Mouse (Mus musculus) 3T3-L1 (cell line): ENCODE measurements around the gene Snx21.

Experiments used
- DNase-seq: peaks from one replicate; pipeline ENCODE4 v3.0.0-alpha.2; 2015; ENCODE audit warnings: low read depth, low spot score

Gene Snx21

DNA sequence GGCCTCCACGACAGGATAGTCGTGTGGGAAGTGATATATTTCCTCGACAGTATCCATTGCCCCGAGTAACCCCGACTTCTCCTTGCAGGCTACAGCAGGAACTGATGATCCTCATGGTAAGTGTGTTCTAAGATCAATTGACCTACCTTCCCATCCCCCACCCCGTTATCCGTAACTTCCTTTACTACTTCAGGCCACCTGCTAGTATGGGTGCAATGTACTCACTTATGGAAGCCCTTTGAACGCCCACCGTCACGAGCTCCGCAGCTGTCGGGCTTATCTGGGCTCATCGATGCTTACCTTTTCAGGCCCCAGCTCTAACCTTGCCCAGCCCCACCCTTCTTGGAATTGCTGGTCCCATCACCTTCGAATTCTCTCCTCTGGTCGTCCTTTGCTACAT, 15.3 kb upstream of the Snx21 start:
- peak; percentile 25 for DNase-seq

DNA sequence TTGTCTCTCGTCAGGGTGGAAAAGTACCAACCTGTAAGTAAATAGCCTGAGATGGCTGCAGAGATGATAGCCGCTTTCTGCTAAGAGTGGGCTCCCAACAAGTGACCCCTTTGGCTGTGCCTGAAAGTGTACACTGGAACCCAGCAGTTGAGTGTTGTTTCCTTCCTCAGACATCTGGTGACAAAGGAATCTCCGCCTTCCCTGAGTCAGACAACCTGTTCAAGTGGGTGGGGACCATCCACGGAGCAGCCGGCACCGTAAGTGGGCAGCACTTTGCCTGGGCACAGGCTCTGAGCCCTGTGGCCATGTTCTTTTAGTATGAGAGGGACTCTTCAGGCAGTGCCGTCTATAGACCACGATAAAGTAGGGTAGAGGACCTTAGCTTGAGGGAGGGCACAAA, 14.5 kb upstream of the Snx21 start:
- DNase-seq = peak; percentile 34

DNA sequence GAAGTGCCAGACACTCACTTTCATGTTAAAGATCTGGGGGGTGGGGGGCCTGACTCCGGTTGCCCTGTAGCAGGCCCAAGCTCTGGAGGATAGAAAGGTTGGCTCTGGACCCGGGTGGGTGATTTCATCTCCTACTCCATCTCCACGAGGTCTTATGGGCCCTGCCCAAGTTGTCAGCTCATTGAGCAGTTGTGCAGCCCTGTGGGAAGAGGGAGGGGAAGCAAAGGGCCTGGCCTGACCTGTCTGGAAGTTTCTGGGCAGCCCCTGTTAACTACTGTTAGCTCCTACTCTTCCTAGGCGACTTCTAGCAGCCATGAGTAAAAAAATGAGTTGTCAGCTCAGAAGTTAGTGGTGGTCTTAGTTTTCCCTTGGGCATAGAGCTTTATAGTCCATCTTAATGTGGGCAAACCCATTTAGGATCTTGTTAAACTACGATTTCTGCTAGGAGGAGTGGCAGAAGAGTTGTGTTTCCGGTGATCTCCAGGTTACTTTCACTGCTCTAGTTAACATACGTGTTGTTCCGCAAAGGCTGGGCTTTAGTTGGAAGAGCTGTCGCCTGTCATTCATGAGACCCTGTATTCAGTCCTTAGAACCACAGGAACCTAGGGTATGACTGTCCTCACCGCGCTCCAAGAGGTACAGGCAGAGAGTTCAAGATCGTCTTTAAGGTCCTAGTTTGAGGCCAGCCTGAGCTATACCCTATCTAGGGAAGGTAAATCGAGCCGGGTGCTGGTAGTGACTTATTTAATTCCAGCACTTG, 12.2 kb upstream of the Snx21 start:
- DNase-seq = no peak

DNA sequence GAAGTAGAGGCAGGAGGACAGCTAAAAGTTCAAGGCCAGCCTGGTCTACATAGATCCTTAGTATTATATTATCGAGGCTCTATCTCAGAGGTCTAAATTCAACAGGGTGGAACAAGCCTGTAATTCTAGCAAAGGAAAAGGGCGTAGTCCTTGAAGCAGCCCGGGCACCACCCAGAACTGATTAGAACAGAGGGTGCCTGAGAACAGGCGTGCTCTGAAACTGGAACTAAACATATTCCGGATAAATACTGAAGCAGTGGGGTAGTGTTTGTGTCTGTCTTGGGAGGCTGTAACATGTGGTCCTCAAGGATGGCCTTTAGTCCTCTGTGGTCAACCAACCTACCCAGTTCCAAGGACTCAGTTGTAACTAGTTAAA, 11.6 kb upstream of the Snx21 start:
- no peak for DNase-seq

DNA sequence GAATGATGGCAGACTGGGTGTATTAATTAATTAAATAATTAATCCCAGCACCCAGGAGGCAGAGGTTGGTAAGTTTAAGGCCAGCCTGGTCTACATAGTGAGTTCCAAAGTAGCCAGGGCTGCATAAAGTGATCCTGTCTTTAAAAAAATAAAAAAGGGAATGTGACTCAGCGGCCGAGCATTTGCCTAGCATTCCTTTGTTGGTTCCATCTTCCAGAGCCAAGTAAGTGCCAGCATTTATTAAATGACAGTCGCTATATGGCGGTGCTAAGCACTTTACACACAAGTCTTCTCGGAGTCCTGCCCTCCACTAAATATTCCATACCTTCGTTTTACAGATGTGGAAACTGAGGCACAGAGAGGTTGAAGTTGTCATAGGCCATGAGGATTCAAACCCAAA, 9.5 kb upstream of the Snx21 start:
- DNase-seq = peak; percentile 87

DNA sequence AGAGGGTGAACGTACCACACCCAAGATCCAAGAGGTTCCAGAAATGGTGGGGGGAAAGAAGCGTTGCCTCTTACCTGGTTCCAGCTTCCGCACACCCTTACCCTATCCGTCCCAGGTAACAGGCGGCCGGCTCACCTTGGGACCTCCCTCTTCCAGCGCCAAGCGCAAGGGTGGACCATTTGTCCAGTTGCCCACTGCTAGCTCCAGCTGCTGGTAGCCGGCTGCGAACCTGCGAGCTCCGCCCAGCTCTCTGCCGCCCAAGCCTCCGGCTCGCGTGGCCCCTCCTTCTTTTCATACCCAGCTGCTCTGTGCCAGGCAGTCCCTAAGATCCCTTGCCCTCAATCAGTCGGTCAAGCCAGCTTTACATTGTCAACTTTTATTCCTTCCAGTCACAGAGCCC, 8.8 kb upstream of the Snx21 start:
- no peak for DNase-seq

DNA sequence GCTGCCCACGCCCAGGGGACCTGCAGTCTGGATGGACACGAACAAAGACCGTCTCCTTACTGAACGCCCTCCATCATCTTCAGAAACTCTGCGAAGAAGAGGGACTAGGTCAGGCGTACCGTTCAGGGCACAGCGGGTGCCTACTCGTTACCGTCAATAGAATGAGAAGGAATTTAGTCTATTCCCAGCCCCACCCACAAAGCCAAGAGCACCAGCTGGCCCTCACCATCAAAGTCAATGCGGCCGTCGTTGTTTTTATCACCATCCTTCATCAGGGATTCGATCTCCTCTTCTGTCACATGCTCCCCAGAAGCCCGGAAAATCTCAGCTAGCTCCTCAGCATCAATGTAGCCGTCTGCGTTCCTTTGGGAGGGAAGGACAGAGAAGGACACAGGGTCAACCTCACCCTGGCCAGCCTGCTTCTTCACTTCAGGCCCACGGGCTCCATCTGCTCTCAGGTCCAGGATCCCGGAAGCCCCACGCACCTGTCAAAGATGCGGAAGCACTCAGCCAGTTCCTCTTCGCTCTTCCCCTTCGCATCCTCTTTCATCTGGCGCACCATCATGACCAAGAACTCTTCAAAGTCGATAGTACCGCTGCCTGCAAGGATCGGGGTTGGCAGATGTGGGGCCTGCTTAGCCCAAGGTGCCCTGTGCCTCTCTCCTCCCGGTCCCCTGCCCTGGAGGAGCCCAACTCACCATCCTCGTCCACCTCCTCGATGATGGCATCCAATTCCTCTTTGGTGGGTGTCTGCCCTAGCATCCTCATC, 8.2 kb upstream of the Snx21 start:
- no peak for DNase-seq

DNA sequence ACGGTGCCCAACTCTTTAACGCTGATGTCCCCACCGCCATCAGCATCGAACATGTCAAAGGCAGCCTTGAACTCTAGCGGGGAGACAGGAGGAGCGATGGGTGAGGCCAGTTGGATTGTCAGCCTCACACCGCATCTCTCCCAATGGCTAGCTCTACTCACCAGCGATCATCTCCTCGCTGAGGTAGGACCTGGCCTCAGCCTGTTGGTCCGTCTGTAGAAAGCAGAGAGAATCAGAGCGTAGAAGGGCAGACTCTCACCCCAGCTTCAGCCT, 7.7 kb upstream of the Snx21 start:
- no peak for DNase-seq

DNA sequence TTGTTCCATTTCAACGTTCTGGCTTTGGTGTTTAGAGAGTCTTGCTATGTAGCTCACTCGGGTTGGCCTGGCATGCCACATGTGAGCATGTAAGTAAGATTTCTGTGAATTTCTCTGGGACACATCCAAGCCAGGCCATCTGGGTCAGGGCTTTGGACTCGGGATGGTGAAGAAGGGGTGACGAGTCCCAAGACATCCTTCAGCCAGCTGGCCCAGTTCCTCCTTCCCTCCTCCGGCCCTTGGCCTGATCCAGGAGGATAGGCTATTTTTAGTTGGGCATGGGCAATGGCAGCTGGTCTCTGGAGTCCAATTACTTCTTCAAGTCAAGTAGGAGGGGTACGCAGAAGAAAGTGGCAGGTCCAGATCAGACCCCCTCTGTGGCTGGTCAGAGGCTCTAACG, 6.8 kb upstream of the Snx21 start:
- no peak for DNase-seq

DNA sequence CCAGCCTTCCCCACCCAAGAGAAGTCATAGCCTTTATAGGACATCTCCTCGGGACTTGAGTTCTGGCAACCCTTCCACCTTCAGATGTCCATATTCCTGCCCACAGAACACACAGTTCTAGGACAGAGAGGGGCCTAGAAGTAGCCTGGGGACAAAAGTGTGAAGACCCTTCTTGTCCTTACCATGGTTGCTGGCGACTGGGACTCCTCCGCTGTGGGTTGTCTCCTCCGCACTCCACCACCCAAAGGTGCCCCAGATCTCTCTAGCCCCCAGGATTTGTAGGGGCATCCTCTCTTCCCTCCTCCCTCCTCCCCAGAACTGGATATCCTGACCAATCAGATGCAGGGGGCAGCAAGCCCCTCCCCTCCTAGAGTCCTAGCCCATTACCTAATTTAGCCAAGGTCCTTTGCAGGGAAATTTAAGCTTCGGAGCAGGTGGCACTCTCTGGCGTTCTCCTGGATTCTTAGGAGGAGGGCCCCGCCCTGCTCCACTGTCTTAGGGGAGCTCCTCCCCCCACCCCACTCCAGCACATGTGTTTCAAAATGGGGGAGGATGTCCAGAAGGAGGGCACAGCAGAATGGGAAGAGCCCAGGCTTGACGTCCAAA, 6.0 kb upstream of the Snx21 start, which contains the start of gene Tnnc2:
Gene Tnnc2 (minus strand): TSS at position 487 of the 606 bp plus-strand sequence.
- no peak for DNase-seq

DNA sequence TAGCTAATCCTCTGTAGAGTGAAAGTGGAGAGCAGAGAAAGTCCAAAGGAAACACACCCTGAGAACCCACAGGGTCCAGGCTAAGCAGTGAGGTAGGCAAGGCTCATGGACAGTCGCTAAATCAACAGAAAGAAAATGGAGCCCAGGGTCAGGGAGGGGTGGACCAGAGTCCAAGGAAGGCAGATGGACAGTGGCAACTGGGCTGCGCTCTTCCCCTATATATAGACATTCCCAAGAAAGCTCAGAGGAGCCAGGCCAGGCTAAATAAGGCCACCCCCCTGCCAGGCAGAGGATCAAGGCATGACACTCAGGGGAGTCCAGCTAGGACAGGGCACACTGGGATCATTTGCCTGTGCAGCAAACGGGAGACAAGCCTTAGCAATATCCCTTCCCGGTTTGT, 3.7 kb upstream of the Snx21 start:
- no peak for DNase-seq

DNA sequence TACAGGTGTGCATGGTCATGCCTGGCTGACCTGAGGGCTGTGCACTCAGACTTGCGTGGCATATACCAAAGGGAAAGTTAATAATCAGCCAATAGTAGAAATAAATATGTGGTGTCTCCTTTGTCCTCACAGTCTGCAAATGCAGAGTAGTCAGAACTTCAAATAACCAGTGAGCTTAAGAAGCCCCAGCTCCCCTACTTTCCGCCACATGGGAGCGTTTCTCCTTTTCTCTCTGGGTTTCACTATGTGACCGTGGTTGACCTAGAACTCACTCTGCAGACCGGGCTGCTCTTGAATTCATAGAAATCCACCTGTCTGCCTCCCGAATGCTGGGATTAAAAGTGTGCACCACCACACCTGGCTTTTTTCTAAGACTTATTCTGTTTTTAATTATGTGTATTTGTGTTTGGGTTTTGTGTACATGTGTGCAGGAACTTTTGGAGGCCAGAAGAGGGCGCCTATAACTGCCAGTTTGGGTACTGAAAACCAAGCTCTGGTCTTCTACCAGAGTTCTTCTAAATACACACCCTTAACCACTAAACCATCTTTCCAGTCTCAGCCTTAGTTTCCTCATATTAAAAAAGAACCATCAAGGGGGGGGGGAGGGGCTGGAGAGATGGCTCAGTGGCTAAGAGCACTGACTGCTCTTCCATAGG, 1.6 kb upstream of the Snx21 start:
- DNase-seq = peak; percentile 71

DNA sequence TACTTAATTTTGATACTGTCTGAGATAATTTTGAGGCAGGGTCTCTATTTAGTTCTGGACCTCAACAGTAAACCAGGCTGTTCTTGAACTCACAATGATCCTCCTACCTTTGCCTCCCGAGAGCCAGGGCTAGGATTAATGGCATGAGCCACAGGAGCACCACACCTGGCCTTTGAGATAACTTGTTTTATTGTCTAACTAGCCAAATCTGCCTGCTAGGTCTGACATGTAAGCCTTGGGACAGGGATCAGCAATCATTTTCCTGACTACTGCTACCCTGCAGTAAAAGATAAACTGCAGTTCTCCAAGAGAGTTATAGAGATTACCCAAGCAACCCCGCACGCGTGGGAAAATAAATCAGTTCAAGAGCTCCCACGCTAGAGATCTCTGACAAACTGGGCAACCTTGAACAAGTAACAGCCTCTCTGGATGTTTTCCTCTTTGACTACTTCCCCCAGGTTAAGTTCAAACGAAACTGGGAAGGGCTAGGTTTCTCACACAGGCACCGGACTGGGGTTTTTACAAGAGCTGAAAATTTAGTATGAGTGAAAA, 678 bp upstream of the Snx21 start:
- DNase-seq = no peak

DNA sequence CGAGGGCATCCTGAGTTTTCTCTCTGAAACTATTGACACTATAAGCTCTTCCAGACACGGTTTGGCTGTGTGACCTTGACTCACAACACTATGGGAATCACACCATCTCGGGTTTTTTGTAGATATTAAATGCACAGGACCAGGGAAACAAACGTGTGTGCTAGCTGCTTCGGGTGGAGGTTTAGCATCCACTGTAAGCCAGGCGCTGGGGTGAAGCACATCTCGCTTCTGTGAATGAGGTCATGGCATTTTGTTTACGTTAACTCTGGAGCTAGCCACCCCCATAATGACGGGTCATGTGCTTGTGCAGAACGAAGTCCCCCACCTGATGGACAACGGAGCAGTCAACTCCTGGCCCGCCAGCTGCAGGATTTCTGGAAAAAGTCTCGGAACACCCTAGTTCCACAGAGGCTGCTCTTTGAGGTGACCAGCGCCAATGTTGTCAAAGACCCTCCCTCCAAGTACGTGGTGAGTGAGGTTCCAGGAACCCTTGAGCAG, 814 bp downstream of the Snx21 start:
- peak; percentile 68 for DNase-seq

DNA sequence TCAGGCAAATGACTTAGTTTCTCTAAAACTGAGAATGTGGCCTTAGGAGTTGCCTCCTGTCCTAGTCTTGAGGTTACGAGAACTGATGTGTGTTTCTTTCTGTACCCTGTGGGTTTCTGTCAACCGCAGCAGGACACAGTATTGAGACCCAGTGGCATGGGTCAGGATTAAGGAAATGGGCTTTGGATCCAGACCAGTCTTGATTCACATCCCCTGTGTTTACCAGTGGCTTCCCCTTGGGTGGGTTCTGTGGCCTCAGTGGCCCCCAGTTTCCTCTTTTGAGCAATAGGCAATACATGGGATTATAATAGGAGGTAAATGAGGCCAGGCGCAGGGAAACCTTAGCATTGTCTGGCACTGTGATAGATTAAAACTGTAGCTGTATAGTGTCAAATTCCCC, 1.4 kb downstream of the Snx21 start:
- no peak for DNase-seq

DNA sequence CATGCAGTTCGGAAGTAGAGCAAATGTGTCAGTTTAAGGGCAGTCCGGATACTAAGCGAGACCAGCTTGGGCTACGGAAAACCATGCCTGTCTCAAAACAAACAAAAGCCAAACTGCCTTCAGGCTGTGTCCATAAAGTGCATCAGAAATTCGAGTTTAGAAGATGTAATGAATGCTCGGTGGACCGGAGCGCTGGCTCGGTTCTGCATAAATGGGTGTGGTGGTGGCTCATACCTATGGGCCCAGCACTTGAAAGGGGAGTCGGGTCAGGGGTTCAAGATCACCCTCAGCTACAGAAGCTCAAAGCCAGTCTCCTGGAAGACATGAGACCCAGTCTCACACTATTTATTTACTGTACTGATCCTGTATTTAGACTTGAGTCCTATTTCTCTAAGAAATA, 2.2 kb downstream of the Snx21 start:
- no peak for DNase-seq

DNA sequence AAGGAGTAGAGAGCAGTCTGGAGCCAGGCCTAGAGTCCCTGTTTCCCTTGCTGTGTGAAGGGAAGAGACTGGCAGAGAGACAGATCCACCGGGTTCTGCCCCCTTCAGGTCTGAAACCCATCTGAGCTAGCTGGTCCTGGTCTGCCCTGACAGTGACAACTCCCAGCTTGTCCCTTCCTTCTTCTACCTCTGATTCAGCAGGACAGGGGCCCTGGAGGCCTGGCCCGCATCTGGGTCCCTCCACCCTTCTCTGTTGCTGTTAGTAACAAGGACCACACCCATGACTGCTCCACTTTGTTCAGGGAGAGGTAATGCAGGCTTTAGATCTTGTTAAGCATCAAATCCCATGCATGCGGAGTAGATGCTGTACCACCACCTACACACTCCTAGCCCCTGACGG, 2.8 kb downstream of the Snx21 start:
- DNase-seq = no peak

DNA sequence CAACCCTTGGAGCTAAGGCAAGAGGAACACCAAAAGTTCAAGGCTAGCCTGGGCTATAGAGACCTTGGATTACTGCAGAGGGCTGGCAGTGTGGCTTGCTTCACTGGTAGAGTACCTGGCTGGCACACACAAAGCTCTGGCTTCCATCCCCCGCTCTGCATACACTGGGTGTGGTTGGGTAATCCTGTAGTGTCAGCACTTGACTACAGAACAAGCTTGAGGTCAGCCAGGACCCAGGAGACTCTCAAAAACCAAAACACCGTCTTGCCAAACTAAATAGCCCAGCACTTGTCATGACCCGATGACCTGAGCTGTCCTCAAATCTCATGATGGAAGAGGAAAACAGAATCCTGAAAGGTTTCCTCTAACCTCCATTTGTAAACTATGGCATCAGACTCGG, 4.8 kb downstream of the Snx21 start:
- peak; percentile 47 for DNase-seq

DNA sequence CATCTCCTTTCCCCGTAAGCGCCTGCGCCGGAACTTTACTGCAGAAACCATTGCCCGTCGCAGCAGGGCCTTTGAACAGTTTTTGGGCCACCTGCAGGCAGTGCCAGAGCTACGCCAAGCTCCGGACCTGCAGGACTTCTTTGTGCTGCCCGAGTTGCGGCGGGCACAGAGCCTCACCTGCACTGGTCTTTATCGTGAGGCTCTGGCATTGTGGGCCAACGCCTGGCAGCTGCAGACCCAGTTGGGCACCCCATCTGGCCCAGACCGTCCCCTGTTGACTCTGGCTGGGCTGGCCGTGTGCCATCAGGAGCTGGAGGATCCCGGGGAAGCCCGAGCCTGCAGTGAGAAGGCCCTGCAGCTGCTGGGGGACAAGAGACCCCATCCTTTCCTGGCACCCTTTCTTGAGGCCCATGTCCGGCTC, 6.2 kb downstream of the Snx21 start:
- no peak for DNase-seq

DNA sequence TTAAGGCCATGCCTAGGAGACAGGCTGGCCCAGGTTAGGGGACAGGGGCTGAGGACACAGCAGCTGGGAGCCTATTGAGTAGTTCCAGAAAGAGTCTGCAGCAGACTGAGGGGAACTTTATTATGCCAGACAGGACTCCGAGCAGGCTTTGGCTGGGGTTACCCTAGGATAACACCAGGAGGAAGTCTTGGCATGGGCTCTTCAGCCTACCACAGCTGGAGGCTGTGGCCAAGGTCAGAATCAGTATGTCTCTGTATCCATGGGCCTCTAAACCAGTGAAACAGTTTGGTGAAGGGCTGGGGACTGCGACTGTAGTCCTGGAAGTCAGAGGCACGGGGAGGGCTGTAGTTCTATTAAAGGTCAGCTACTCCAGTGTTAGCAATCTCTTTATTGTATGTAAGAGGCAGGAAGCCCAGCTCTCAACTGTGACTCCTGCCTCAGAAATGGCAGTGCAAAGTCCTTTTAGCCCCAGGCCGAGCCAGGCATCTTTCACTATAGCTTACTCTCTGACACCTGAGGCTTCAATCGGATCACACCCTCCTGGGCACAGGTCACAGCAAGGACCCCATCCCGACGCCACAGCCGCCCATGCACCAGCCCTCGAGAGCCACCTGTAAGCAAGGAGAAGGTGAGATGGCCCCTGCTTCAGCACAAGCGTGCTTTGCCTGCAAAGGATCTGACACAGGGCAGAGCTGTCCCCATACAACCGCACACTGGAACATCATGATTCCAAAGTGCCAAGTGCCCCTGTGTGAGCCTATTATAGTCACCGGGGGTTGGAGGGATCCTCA, 7.0 kb downstream of the Snx21 start:
- no peak for DNase-seq

DNA sequence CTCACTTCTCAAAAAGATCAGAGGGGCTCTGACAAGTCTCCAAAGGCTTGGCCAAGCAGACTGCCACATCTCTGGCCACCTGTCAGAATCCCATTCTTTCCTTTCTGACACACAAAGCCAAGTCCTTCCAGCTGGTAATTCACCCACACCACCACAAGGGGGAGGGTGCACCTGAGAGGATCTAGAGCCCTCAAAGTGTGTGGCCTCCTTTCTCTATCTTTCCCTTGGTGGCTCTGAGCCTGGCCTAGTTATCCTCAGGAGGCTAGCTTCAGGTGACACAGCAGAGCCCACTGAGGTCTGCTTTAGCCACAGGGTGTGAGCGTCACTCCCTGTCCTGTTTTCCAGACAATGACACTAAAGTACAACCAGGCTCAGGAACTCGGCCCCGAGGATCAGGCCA, 7.6 kb downstream of the Snx21 start:
- peak; percentile 86 for DNase-seq
